Mouse (Mus musculus): ENCODE measurements at regions not wholly inside any gene's neighbourhood (a gene's known extent, or its start where the extent isn't known, plus 50 kb on each side); places are given as distances from the start of the nearest gene placed in this dataset. TPM values are rescaled to one million over a fixed set of nuclear protein-coding genes. Genes with fewer than 3 reads are reported as not detected.

DNA sequence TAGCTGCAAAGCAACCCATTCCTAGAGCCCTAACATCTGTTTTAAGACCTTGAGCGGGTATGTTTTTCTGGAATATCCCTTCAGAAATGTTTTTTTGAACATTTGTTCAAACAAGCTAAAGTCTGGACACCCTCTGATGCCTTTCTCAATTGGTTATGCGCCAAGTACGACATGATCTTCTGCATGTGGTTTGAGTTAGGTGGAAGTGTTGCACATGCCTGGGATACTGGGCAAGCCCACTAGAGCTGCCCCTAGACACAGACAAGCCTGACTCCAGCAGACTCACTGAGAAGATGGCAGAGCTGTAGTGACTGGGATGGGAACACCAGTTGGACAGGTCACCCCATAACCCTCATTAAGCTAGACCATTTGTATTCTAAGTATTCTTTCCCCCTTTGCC is 153.2 kb upstream of the Cypt2 start:
- H3K4me2 ChIP-seq = no peak overlapping the region
- peaks cover 3% of the 10 kb centered on the region; the same call in 1 of the 2 replicates for H3K27me3 ChIP-seq
- WGBS = 84% methylated on average over 3 of the region's 3 CpGs
- H3K27ac ChIP-seq (replicated peaks) = no peak overlapping the region
- H3K9ac ChIP-seq = no peak overlapping the region
- H3K36me3 ChIP-seq = peaks cover 4% of the 10 kb centered on the region; the same call in 1 of the 2 replicates
- no peaks in the 10 kb centered on the region for H3K9me3 ChIP-seq
- no peak overlapping the region for H3K4me3 ChIP-seq
- no peaks in the 10 kb centered on the region for H3K4me1 ChIP-seq (replicated peaks)
- ATAC-seq (ENCODE audit: low FRiP score, low read depth) = no peak

DNA sequence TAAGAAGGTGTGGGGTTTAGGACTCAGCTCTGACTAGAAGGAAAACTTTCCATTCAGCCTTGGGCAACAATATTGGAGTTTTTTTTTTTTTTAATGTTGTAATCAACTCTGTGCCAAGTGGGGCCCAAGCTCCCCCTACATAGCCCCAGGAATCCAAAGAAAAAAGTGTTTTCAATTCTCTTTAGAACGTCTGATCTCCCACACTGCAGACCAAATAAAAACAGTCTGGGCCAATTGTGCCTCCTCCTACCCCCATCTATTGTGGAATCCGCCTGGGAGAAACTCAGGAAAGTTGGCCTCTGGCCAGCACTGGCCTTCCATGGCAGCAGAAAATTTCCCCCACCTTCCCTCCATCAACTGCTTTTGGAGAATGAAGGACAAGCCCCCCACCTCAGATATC is 133.3 kb upstream of the Cypt2 start:
- Histone ChIP-seq H3K4me2 (no peak overlapping the region), H3K27me3 (peaks cover 12% of the 10 kb centered on the region; the same call in 1 of the 2 replicates), H3K4me1 (replicated peaks) (no peaks in the 10 kb centered on the region), H3K27ac (replicated peaks) (no peak overlapping the region), H3K9ac (no peak overlapping the region), H3K9me3 (no peaks in the 10 kb centered on the region), H3K4me3 (no peak overlapping the region), H3K36me3 (no peaks in the 10 kb centered on the region)
- 29% methylated on average over 2 of the region's 2 CpGs for WGBS
- no peak for ATAC-seq (ENCODE audit: low FRiP score, low read depth)

DNA sequence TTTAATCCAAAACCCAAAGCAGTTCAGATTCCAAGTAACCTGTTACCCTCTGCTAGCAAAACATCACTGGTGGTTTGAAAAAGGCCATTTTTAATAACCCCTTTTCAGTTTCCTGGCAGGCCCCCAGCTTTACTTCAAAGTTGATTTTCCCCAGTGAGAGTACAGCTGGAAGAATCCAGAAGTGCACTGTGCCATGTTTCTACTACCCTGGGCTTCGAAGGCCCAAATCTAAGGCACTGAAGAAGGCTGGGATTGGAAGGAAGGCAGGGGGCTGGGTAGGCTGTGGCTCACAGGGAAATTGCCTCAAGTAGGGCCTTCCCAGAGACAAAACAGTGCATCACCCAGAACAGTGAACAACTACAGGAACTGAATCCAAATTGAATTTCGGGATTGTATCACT is 131.6 kb upstream of the Cypt2 start:
- Histone ChIP-seq H3K9ac (no peak overlapping the region), H3K4me3 (no peak overlapping the region), H3K36me3 (no peaks in the 10 kb centered on the region), H3K27me3 (peaks cover 12% of the 10 kb centered on the region; the same call in 1 of the 2 replicates), H3K4me2 (no peak overlapping the region), H3K9me3 (no peaks in the 10 kb centered on the region), H3K27ac (replicated peaks) (no peak overlapping the region), H3K4me1 (replicated peaks) (no peaks in the 10 kb centered on the region)
- 83% methylated on average over 2 of the region's 2 CpGs for WGBS
- ATAC-seq (ENCODE audit: low FRiP score, low read depth) = no peak

DNA sequence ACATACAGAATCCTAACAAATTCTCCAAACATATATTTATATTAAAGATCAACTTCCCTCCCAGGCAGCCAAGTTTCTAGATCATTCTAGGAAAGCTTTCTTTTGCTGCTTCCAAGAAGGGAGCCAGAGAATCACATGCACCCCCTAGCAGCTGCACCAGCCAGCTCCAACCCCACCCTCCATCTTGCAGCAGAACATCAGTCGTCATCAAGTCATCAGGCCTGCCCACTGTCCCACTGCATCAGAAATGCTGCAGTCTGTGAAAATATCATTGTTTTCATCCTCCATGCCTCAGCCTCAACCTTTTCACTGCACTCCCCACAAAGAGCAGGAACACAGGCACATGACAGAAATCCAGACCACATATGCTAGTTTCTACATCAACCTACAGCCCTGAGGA is 109.1 kb upstream of the Cypt2 start:
- H3K36me3 ChIP-seq = peaks cover 9% of the 10 kb centered on the region; the same call in 1 of the 2 replicates
- 23% methylated on average over 1 of the region's 1 CpGs for WGBS
- no peak for ATAC-seq (ENCODE audit: low FRiP score, low read depth)
- H3K9me3 ChIP-seq = no peaks in the 10 kb centered on the region
- H3K27ac ChIP-seq (replicated peaks) = peak overlapping the region; percentile 91
- peak overlapping the region; percentile 56 for H3K4me2 ChIP-seq
- peak overlapping the region; percentile 45 for H3K9ac ChIP-seq
- peak overlapping the region; percentile 41 for H3K4me3 ChIP-seq
- no peaks in the 10 kb centered on the region; the same call in 1 of the 2 replicates for H3K27me3 ChIP-seq
- peaks cover 12% of the 10 kb centered on the region; the same call in 1 of the 2 replicates for H3K4me1 ChIP-seq (replicated peaks)

DNA sequence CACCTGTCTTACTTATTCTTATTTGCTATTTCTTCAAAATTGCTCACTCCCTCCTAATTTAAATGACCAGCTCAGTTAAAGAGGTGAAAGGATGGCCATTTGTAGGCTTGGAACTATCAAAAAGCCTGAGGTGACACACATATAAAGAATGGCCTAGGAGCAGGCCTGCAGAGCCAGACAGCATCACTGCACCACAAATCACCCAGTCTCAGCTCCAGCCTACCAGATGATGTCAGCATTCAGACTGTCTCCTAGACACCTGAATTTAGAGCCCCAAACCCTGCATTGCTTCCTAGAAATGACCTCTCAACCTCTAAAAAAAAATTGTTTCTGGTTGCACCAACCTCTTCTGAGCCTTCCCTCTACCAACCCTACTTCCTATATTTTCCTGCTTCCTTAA is 108.5 kb upstream of the Cypt2 start:
- Histone ChIP-seq H3K4me2 (peak overlapping the region; percentile 56), H3K4me1 (replicated peaks) (peaks cover 12% of the 10 kb centered on the region; the same call in 1 of the 2 replicates), H3K27me3 (no peaks in the 10 kb centered on the region; the same call in 1 of the 2 replicates), H3K4me3 (peak overlapping the region; percentile 41), H3K9ac (peak overlapping the region; percentile 45), H3K36me3 (peaks cover 6% of the 10 kb centered on the region; the same call in 1 of the 2 replicates), H3K9me3 (no peaks in the 10 kb centered on the region), H3K27ac (replicated peaks) (peak overlapping the region; percentile 91)
- ATAC-seq (ENCODE audit: low FRiP score, low read depth) = no peak

DNA sequence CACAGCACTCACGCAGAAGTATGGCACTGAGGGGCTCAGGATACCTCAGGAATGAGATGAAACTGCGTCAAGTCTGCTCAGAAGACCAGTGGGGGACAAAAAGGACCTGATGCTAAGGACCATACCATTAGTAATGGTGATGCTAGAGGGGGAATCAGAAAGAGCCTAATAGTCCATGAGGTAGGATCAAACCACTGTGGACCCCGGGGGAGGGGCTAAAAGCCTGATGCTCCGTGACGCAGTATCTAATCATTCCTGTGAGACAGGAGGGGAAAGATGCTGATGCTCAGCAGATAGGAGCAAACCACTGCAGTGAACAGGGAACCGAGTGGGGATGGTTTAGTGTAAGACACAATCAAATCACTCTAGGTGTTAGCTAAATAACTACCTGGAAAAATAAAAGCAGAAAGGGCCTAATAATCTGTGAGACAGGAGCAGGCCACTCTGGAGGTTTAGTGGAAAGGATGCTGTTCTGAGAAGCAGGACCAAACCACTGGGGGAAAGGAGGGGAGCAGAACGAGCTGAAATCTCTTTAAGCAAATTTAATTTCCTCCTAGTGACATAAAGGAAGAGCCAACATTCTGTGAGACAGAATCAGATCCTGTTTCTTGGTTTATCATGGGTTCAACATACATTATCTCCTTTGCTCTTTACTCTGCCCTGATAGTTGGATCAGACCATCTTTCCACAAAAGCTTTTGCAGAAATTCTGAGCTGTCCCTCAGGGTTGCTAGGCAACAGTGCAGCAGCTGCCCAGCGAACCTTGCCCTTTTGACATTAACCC is 107.7 kb upstream of the Cypt2 start:
- 30% methylated on average over 8 of the region's 8 CpGs for WGBS

DNA sequence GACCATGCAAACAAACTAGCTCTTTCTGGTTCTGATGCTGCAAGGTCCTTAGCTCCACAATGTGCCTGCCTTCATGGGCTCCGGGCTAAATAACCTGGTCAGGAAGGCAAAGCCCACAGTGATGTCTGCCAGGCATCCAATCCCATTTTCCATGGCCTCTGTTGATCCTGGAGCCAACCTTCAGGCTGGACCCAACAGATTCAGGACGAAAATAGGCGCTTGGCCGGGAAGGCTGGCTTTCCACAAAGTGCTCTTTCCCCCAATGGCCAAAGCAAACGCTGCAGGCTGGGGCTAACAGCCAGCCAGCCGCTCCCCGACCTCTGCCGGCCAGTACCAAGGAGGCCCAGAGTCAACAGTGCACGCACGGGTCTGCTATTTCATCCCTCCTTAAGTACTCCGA is 106.3 kb upstream of the Cypt2 start:
- H3K4me3 ChIP-seq = no peak overlapping the region
- WGBS = 55% methylated on average over 11 of the region's 11 CpGs
- no peak overlapping the region for H3K9ac ChIP-seq
- no peaks in the 10 kb centered on the region; the same call in 1 of the 2 replicates for H3K27me3 ChIP-seq
- ATAC-seq (ENCODE audit: low FRiP score, low read depth) = no peak
- peaks cover 12% of the 10 kb centered on the region; the same call in 1 of the 2 replicates for H3K4me1 ChIP-seq (replicated peaks)
- H3K9me3 ChIP-seq = no peaks in the 10 kb centered on the region
- H3K4me2 ChIP-seq = no peak overlapping the region
- H3K27ac ChIP-seq (replicated peaks) = no peak overlapping the region
- H3K36me3 ChIP-seq = no peaks in the 10 kb centered on the region

More for the DNA sequence above, 107.7 kb upstream of the Cypt2 start:
- peak overlapping the region; percentile 56 for H3K4me2 ChIP-seq
- ATAC-seq (ENCODE audit: low FRiP score, low read depth) = peak; percentile 97
- peak overlapping the region; percentile 91 for H3K27ac ChIP-seq (replicated peaks)
- peaks cover 12% of the 10 kb centered on the region; the same call in 1 of the 2 replicates for H3K4me1 ChIP-seq (replicated peaks)
- H3K36me3 ChIP-seq = 0 out of 2 replicates have a peak, but pooled peaks cover 2% of the 10 kb centered on the region
- peak overlapping the region; percentile 45 for H3K9ac ChIP-seq
- H3K9me3 ChIP-seq = no peaks in the 10 kb centered on the region
- peak overlapping the region; percentile 41 for H3K4me3 ChIP-seq
- H3K27me3 ChIP-seq = no peaks in the 10 kb centered on the region; the same call in 1 of the 2 replicates

DNA sequence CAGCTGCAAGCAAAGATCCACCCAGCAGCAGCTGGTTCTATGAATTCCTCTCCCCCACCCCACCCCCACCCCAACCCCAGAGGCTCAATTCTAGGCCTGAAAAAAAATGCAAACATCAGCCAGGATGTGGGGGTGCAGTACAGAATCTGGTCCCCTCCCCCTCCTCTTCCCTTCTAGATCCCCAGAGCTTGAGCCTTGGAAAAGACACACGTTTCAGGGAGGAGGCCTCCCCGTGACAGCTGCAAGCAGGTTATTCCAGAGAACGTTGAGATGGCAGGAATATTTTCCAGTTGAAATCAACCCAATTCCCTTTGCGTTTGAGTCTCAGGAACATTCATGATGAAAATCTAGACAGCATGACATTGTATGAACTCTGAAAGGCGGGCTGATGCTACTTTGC is 86.2 kb upstream of the Cypt2 start:
- Histone ChIP-seq H3K27ac (replicated peaks) (no peak overlapping the region), H3K36me3 (no peaks in the 10 kb centered on the region), H3K4me3 (no peak overlapping the region), H3K27me3 (peaks cover 9% of the 10 kb centered on the region; the same call in 1 of the 2 replicates), H3K4me1 (replicated peaks) (no peaks in the 10 kb centered on the region), H3K9me3 (no peaks in the 10 kb centered on the region), H3K4me2 (no peak overlapping the region), H3K9ac (no peak overlapping the region)
- 67% methylated on average over 5 of the region's 5 CpGs for WGBS
- ATAC-seq (ENCODE audit: low FRiP score, low read depth) = no peak

DNA sequence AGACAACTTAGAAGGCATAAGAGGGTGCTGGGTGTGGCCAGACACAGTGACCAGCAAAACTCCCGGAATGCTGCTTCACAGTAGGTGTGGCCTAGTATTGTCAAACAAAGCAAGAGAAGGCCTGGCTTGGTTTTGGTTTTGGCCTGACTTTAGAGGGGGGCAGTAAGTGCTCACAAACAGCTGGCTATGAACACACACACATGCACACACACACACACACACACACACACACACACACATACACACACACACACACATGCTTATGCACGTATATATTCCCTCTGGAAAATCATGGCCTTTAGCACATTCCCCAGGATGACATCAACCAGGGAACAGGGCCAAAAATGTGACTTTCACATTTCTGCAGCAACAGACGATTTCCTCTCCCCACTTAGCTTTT is 78.6 kb upstream of the Cypt2 start:
- 60% methylated on average over 3 of the region's 3 CpGs for WGBS
- no peaks in the 10 kb centered on the region for H3K9me3 ChIP-seq
- H3K4me2 ChIP-seq = no peak overlapping the region
- H3K27me3 ChIP-seq = 0 out of 2 replicates have a peak, but pooled peaks cover 4% of the 10 kb centered on the region
- no peaks in the 10 kb centered on the region for H3K36me3 ChIP-seq
- no peak overlapping the region for H3K27ac ChIP-seq (replicated peaks)
- no peak for ATAC-seq (ENCODE audit: low FRiP score, low read depth)
- no peaks in the 10 kb centered on the region for H3K4me1 ChIP-seq (replicated peaks)
- no peak overlapping the region for H3K4me3 ChIP-seq
- H3K9ac ChIP-seq = no peak overlapping the region

MicroRNA genes in the stretch of these regions (microRNA counts, 519-probe panel; counts per million panel counts)
- not detected for microRNA mmu-miR-325

Small RNA genes in the stretch of these regions (microRNA-seq; reads per million reads assigned to microRNA genes)
- 574 reads per million, percentile 73 among the genes with 10 or more reads in this experiment for gene Mir325

Measured in hindbrain, embryonic 15.5 days (tissue).